Mouse (Mus musculus) liver, postnatal 0 days (tissue): Measurements from ENCODE around the gene Vps52.

Experiments used
- CTCF ChIP-seq: sonication (generic); IDR thresholded peaks from 2 replicates; pipeline ENCODE4 v1.5.1; 2016; ENCODE audit warnings: antibody characterized with exemption, low read depth
- EP300 ChIP-seq: IDR thresholded peaks from 2 replicates; pipeline ENCODE4 v1.6.1; 2016; ENCODE audit warnings: antibody characterized with exemption, low read depth, mild to moderate bottlenecking

GRCm38 (mm10) chr17:33917656-33918292 is 37.8 kb upstream of the Vps52 start:
- TF ChIP-seq CTCF (no peak), EP300 (no peak)
